Mouse (Mus musculus) heart, postnatal 0 days (tissue): ENCODE data around the gene Cracr2a. TPM values are rescaled to one million over a fixed set of nuclear protein-coding genes. Genes with fewer than 3 reads are reported as not detected.
"Not testable (repeated sequence)": the region's sequence is repeated elsewhere in the genome, so short reads cannot be mapped to it uniquely, and the experiment has no call there.

Experiments
- ATAC-seq: fragments of 200-750 bp; cut with Nextera tagmentation; 2 replicates; pipeline ENCODE4 v1.8.0; 2017; ENCODE audit warnings: low read depth, moderate number of reproducible peaks, moderate library complexity; ENCODE audit not compliant: insufficient read depth
- DNase-seq: peaks from one replicate; pipeline ENCODE4 v3.0.0-alpha.2; 2016; ENCODE audit warnings: low spot score
- H3K27ac ChIP-seq: fragments of 300-500 bp; sonication (generic); 2 replicates; pipeline ENCODE4 v1.5.1; 2014; ENCODE audit warnings: low read depth, mild to moderate bottlenecking
- H3K27me3 ChIP-seq: fragments of 300-500 bp; sonication (generic); 2 replicates; pipeline ENCODE4 v1.6.1; 2014; ENCODE audit warnings: low read length, mixed read lengths; ENCODE audit not compliant: control insufficient read depth, insufficient read depth
- H3K36me3 ChIP-seq: fragments of 300-500 bp; sonication (generic); replicated peaks from 2 replicates; pipeline ENCODE4 v1.6.1; 2014; ENCODE audit warnings: low read length, mixed read lengths; ENCODE audit not compliant: control insufficient read depth, insufficient read depth
- H3K4me1 ChIP-seq: fragments of 300-500 bp; sonication (generic); 2 replicates; pipeline ENCODE4 v1.6.1; 2014; ENCODE audit warnings: antibody characterized with exemption; ENCODE audit not compliant: control insufficient read depth, insufficient read depth
- H3K4me2 ChIP-seq: fragments of 300-500 bp; sonication (generic); 2 replicates; pipeline ENCODE4 v1.6.1; 2014; ENCODE audit warnings: low read depth, mild to moderate bottlenecking, low read length, moderate library complexity
- H3K4me3 ChIP-seq: fragments of 300-500 bp; sonication (generic); 2 replicates; pipeline ENCODE4 v1.5.1; 2014; ENCODE audit warnings: low read depth, low read length
- H3K9ac ChIP-seq: fragments of 300-500 bp; sonication (generic); replicated peaks from 2 replicates; pipeline ENCODE4 v1.6.1; 2014; ENCODE audit warnings: low read depth, low read length, mixed read lengths
- H3K9me3 ChIP-seq: fragments of 300-500 bp; sonication (generic); replicated peaks from 2 replicates; pipeline ENCODE4 v1.6.1; 2016; ENCODE audit warnings: low read length; ENCODE audit not compliant: control insufficient read depth
- CTCF ChIP-seq: IDR thresholded peaks from 2 replicates; pipeline ENCODE4 v1.5.1; 2016; ENCODE audit warnings: antibody characterized with exemption, control low read depth, low read depth
- EP300 ChIP-seq: IDR thresholded peaks from 2 replicates; pipeline ENCODE4 v1.6.1; 2016; ENCODE audit warnings: antibody characterized with exemption, low read depth
- WGBS: fragments of 180-500 bp; shearing (Covaris S2); extraction: QIAGEN DNeasy Blood & Tissue Kit; methylation state at CpG from one replicate; pipeline ENCODE4 v1.1.7; 2014; 5-methylcytosine and 5-hydroxymethylcytosine counted together
- polyA plus RNA-seq: library from polyadenylated mRNA; unstranded; fragments of >200 nt; fragmentation: Nextera tagmentation; extraction: Ambion mirVana; gene quantifications from 2 replicates; pipeline ENCODE4 v1.2.1, GENCODE M21; 2015
- total RNA-seq: library from RNA; depleted of rRNA; stranded (reverse); fragments of >200 nt; gene quantifications from 2 replicates; pipeline ENCODE4 v1.2.3, GENCODE M21; 2014; ENCODE audit warnings: low replicate concordance; rRNA removed

Gene Cracr2a
- total RNA-seq (0.85 and 1.7 TPM in 2 replicates), polyA plus RNA-seq (0.86 and 1.0 TPM in 2 replicates)

GRCm38 (mm10) chr6:127561231-127562020, at the start of gene Cracr2a:
Gene Cracr2a (plus strand): TSS chr6:127561338.
- ATAC-seq: peak; percentile 91
- no peaks in the 10 kb centered on the region for H3K36me3 ChIP-seq

DNA sequence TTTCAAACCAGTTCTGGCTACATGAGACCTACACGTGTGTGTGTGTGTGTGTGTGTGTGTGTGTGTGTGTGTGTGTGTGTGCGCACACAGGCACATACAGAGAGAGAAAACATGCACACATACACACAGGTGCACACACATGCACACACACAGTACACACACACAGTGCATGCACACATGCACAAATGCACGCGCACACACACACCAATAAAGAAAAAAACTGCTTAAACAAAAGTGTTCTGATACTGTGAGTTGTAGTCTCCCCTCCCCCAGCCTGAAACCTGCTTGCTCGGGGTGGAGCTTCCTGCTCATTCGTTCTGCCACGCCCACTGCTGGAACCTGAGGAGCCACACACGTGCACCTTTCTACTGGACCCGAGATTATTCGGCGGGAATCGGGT, 47.4 kb upstream of the Cracr2a start:
- not testable (repeated sequence) for H3K27me3 ChIP-seq, H3K4me1 ChIP-seq, H3K4me3 ChIP-seq, H3K27ac ChIP-seq, H3K9ac ChIP-seq, H3K36me3 ChIP-seq, DNase-seq, ATAC-seq, H3K9me3 ChIP-seq, H3K4me2 ChIP-seq
- WGBS: 90% methylated on average over 5 of the region's 12 CpGs

More at GRCm38 (mm10) chr6:127561231-127562020, at the start of gene Cracr2a:
- under 1% methylated on average over 22 of the region's 22 CpGs for WGBS
- TF ChIP-seq EP300 (no peak), CTCF (peak; percentile 65)
- H3K4me1 ChIP-seq: peaks cover 17% of the 10 kb centered on the region; the same call in 1 of the 2 replicates
- H3K9ac ChIP-seq: no peak within 1 kb of the TSS; the same call in 1 of the 2 replicates
- H3K4me3 ChIP-seq: peak within 1 kb of the TSS; percentile 61
- DNase-seq: peak; percentile 83
- H3K4me2 ChIP-seq: peak within 1 kb of the TSS; percentile 96
- peaks cover 5% of the 10 kb centered on the region; the same call in 1 of the 2 replicates for H3K27me3 ChIP-seq
- H3K27ac ChIP-seq: peak within 1 kb of the TSS; percentile 72
- H3K9me3 ChIP-seq: no peaks in the 10 kb centered on the region

- TF ChIP-seq CTCF (no peak), EP300 (no peak)
- 55% methylated on average over 8 of the region's 8 CpGs for WGBS
Measured at GRCm38 (mm10) chr6:127521176-127521575, 40.0 kb upstream of the Cracr2a start.

DNA sequence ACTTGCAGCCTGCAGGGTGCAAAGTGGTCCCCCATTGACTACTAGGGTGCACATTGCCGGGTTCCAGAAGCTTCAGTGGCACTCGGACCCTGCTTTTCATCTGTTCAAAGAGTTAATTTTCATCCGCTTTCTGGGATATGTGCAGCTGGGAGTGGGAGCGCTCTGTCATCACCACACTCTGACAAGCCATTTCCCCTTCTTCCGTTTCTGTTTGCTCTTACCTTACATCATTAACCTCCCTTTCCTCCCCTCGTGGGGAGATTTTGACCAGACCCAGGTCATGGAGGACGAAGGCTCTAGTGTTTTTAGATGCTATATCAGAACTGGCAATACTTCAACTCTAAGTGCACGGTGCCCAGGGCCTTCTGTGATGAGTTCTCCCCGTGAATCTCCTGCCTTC, 38.8 kb upstream of the Cracr2a start:
- DNase-seq (no peak), ATAC-seq (no peak)
- H3K4me3 ChIP-seq: no peak overlapping the region
- 21% methylated on average over 9 of the region's 9 CpGs for WGBS
- H3K36me3 ChIP-seq: no peaks in the 10 kb centered on the region
- H3K27ac ChIP-seq: no peak overlapping the region
- no peaks in the 10 kb centered on the region for H3K9me3 ChIP-seq
- TF ChIP-seq EP300 (no peak), CTCF (no peak)
- no peak overlapping the region for H3K9ac ChIP-seq
- no peaks in the 10 kb centered on the region for H3K27me3 ChIP-seq
- no peak overlapping the region for H3K4me2 ChIP-seq
- no peaks in the 10 kb centered on the region for H3K4me1 ChIP-seq

More at GRCm38 (mm10) chr6:127521176-127521575, 40.0 kb upstream of the Cracr2a start:
- DNase-seq: no peak
- Histone ChIP-seq H3K27ac (no peak overlapping the region), H3K4me1 (no peaks in the 10 kb centered on the region), H3K36me3 (no peaks in the 10 kb centered on the region), H3K27me3 (no peaks in the 10 kb centered on the region), H3K4me2 (no peak overlapping the region), H3K9ac (no peak overlapping the region), H3K9me3 (no peaks in the 10 kb centered on the region), H3K4me3 (no peak overlapping the region)
- no peak for ATAC-seq

- Histone ChIP-seq H3K4me2 (no peak overlapping the region), H3K27ac (no peak overlapping the region), H3K27me3 (no peaks in the 10 kb centered on the region), H3K9me3 (no peaks in the 10 kb centered on the region), H3K4me3 (no peak overlapping the region), H3K36me3 (no peaks in the 10 kb centered on the region), H3K4me1 (0 out of 2 replicates have a peak, but pooled peaks cover 4% of the 10 kb centered on the region), H3K9ac (no peak overlapping the region)
- TF ChIP-seq EP300: no peak
- peak; percentile 76 for TF ChIP-seq CTCF
- peak; percentile 57 for DNase-seq
- WGBS: 24% methylated on average over 8 of the region's 8 CpGs
- ATAC-seq: no peak
Measured at GRCm38 (mm10) chr6:127524442-127524841, 36.7 kb upstream of the Cracr2a start.
